Mouse (Mus musculus): Measurements from ENCODE around the gene Cfl2. TPM values are rescaled to one million over a fixed set of nuclear protein-coding genes. Genes with fewer than 3 reads are reported as not detected.
"Not testable (repeated sequence)": the region's sequence is repeated elsewhere in the genome, so short reads cannot be mapped to it uniquely, and the experiment has no call there.

Gene Cfl2
- 100 to 1,000 TPM; 625 to 714 TPM for total RNA-seq (2021)
- long read RNA-seq, experiment 1, transcript Cfl2-206 (4 exons, 2,726 nt): minor isoform, 6 of 642 reads
- long read RNA-seq, experiment 1, transcript Cfl2-201 (4 exons, 2,940 nt): major isoform, 501 of 642 reads
- long read RNA-seq, experiment 1, transcript Cfl2-203 (4 exons, 1,128 nt): minor isoform, 45 of 642 reads
- long read RNA-seq, experiment 1, partial matches to known transcripts: 10 of 642 reads
- long read RNA-seq, experiment 1, other reads (novel, unspliced or antisense): 77 of 642 reads
- long read RNA-seq, experiment 2, transcript Cfl2-203 (4 exons, 1,128 nt): minor isoform, 39 of 779 reads
- long read RNA-seq, experiment 2, transcript Cfl2-201 (4 exons, 2,940 nt): major isoform, 633 of 779 reads
- long read RNA-seq, experiment 2, transcript Cfl2-206 (4 exons, 2,726 nt): minor isoform, 9 of 779 reads
- long read RNA-seq, experiment 2, partial matches to known transcripts: 10 of 779 reads
- long read RNA-seq, experiment 2, other reads (novel, unspliced or antisense): 85 of 779 reads

DNA sequence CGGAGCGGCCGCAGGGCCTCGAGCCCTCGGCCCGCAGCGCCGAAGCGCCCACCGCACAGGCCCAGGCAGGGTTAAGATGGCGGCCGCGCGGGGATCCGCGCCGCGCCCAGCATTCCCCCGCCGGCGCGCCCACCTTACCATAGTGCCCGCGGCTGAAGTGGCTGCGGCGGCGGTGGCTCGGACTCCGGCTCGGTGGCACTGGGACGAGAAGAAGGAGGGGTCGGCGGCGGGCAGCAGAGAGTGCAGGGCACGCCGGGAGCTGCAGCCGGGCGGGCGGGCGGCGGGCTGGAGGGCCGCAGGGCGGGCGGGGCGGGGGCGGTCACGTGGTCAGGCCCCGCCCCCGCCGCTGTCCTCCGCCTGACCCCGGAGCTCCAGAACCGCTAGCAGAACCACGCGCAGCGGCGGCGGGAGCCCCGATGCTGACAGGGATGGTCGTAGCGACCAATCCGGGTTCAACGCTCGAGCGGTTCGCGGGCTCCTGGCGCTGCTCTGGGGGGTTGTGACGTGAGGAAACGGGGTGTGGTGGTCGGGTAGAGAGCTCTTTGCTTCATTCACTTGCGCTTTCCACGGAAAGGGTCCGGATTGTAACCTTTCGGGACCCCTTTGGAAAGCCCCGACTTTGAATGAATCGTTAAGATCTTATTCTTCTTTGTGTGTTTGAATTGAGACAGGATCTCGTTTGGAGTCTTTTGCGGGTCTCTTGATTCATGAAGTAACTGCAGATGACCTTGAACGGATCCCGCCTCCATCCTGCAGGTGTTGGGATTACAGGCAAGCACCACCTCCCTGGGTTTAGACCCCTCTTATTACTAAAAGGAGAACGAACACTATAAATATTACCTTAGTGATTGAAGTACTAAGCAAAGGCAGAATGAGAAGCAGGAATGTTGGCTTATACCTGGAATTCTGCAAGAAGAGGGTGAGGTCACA is at the start of gene Cfl2:
Gene Cfl2 (minus strand): TSS at position 272 of the 930 bp plus-strand sequence.
- peak; percentile 91 for DNase-seq
- intact Hi-C loops (cut with DNase I; ENCODE audit: low total_unique reads): no loop called here

DNA sequence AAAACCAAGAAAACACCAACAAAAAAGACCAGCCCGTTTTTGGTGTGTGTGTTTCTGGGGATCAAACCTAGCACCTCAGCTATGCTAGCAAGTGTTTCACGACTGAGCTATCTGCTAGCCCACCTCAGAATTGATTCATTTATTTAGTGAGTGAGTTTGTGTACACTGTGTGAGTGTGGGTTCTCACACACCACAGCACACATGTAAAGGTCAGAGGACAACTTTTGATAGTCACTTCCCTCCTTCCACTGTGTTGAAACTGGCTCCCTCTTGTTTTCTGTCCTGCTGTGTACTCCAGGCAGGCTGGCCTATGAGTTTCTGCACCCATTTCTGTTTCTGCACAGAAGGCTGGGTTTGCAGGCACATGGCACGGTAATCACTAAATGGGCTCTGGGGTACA is 47.7 kb upstream of the Cfl2 start:
- intact Hi-C loops (cut with DNase I; ENCODE audit: low total_unique reads): no loop called here
- DNase-seq: no peak

DNA sequence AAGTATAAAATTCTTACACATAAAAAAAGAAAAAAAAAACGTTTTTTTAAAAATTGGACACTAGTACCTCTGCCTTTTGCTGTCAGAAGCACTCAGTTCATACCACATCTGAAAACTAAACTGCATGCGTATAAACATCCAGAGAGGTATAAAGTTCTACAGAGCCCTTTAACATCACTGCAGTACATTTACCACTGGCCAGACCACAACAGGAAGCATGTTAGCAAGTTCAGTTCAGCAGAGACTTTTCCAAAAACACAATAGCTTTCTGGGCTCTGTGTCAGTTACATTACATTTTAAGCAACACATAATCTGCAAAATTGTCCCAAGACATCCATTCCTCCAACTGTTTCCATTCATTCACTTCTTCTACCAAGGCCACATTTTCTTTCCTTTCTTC is 29.9 kb upstream of the Cfl2 start:
- DNase-seq; intact Hi-C loops (cut with DNase I; ENCODE audit: low total_unique reads): not testable (repeated sequence)

DNA sequence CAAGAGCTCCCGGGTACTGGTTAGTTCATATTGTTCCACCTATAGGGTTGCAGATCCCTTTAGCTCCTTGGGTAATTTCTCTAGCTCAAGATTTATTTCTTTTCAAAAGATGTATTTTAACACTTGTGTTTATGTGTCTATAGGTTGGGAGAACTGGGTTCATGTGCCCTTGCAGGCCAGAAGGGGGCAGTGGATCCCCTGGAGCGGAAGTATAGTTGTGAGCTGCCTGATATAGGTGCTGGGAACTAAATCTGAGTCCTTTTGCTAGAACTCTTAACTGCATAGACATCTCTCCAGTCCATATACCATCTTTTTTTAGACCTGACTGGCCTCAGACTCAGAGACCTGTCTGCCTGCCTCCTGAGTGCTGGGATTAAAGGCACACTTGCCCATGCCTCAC is 27.7 kb upstream of the Cfl2 start:
- no peak for DNase-seq
- intact Hi-C loops (cut with DNase I; ENCODE audit: low total_unique reads): no loop called here

DNA sequence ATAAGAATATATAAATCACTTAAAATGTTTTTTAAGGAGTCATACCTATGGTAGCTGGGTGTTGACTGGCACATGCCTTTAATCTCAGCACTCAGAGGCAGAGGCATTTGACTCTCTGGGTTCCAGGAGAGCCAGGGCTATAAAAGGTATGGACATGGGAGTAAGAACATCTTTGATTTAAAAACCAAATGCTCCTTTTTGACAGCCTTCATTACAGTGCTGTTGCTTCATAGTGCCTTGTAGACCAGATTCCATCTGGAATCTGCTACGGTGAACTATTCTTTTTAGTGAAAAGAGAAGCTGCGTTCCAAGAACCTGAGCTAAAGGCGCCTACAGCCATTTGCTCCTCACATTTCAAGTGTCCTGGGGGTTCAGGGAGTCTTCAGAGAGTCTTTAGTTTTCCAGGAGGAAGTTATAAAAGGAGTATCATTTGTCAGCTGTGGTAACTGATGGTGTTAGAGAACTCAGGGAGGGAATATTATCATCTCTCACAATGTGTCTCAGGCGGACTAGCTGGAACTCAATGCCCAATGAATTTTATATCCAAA is 25.0 kb upstream of the Cfl2 start:
- no peak for DNase-seq
- intact Hi-C loops (cut with DNase I; ENCODE audit: low total_unique reads): no loop called here

DNA sequence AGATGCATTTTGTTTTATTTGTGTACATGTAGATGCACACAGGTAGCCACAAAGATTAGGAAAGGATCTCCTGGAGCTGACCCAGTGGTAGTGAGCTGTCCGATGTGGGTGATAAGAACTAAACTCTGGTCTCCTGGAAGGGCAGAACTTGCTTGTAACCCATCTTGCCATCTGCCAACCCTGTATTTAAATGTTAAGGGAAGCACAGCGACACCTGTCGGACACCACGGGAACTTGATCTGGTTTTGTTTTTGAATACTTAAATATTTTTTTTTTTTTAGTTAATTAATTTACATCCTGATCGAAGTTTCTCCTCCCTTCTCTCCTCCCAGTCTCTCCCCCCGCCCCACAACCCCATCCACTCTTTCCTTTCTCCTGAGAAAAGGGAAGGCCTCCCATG is 17.0 kb upstream of the Cfl2 start:
- intact Hi-C loops (cut with DNase I; ENCODE audit: low total_unique reads): loop anchor here (5.0 kb wide), 1 partner anchor 52 kb away; no protein-coding TSS in a partner anchor

DNA sequence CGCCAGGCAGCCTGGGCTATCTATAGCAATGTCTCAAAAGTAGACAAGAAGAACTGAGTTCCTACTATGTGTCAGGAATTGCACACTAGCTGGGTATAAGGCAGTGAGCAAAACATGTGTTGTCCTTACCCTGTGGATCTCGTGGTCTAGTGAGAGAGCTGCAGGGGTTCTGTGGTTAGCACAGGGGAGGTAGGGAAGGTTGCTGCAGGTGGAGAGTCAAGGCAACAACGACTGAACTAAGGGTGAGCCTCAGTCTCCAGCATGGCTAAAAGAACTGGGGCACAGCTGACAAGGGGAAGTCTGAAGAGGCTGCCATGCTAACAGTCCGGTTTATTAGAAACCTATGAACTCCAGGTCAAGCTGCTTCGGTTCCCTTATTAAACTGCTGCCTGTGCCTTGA is 16.5 kb upstream of the Cfl2 start:
- intact Hi-C loops (cut with DNase I; ENCODE audit: low total_unique reads): no loop called here
- no peak for DNase-seq

More for the DNA sequence above, 17.0 kb upstream of the Cfl2 start:
- peak; percentile 61 for DNase-seq

DNA sequence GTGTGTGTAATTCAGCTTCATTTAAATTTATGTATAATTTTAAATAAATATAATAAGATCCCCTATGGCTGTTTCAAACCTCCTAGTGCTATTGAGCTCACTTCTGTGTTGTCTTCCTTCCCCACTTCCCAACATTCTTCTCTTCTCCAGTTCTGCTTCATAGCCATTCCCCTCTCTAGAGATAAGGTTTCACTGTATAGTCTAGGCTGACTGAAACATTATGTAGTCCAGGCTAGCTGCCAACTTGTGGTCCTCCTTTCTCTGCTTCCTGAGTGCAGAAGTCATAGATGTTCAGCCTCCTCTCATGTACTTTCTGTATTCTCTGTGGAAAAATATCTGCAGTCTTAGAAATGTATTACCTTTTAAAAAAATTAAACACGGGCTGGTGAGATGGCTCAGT is 15.2 kb upstream of the Cfl2 start:
- intact Hi-C loops (cut with DNase I; ENCODE audit: low total_unique reads): no loop called here

DNA sequence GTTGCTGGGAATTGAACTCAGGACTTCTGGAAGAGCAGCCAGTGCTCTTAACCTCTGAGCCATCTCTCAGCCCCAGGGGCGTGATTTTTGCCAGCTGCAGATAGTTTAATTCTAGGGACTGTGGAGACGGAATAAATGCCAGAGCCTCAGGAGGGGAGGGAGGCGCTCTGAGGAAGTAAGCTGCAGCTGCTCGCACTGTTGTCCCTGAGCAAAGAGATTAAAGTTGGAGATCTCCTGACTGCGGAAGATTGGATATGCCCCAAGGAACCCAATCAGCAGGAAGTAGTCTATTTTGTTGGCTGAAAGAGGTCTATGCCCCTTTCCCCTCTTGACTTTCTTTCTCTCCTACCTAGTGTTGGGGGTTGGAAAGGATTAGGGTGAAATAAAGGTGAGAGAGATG is 14.2 kb upstream of the Cfl2 start:
- DNase-seq: peak; percentile 12
- intact Hi-C loops (cut with DNase I; ENCODE audit: low total_unique reads): no loop called here

More for the DNA sequence above, 15.2 kb upstream of the Cfl2 start:
- no peak for DNase-seq

DNA sequence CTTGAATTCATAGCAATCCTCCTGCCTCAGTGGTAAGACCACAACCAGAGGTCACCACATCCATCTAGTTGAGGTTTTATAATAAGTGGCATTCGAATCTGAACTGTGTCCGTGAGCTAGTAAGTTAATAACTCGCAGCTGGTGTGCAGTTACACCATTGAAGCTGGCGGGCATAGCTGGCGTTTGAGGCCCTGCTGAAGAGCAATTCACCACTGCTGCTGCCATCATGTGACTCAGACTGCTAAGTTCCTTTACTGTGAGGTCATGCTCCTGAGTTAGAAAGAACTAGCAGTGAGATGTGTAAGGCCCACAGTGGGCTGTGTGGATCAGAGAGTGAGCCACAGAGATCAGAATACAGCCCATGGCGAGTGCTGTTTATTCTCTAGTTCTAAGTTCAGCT is 12.0 kb upstream of the Cfl2 start:
- DNase-seq: peak; percentile 52
- intact Hi-C loops (cut with DNase I; ENCODE audit: low total_unique reads): no loop called here

DNA sequence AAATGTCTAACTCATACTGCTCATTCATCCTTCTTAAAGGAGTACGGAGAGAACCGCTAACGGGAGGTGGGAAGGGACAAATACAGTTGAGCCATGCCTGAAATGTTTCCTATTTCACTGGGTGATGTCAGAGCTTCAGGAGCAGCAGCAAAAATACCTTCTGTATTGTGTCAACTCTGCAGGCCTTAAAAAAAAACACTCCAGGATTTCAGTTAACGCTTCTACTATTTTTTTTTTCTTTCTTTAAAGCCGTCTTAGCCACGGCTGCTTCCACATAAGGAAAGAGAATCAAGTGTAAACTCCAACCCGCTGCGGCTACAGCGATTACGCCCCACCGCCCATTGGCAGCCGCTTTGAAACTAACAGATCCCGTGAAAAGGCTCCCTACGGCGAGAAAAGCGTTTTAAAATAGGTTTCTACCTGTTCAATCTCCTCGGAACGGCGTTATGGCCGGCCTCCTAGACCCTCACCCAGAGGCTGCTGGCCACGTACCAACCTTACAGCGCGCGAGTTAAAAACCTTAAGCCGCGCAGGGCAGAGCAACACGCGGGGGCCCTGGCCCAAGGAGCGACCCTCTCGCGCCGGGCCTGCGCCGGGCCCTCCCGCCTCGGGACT is 579 bp downstream of the Cfl2 start:
- DNase-seq: peak; percentile 46
- intact Hi-C loops (cut with DNase I; ENCODE audit: low total_unique reads): no loop called here

DNA sequence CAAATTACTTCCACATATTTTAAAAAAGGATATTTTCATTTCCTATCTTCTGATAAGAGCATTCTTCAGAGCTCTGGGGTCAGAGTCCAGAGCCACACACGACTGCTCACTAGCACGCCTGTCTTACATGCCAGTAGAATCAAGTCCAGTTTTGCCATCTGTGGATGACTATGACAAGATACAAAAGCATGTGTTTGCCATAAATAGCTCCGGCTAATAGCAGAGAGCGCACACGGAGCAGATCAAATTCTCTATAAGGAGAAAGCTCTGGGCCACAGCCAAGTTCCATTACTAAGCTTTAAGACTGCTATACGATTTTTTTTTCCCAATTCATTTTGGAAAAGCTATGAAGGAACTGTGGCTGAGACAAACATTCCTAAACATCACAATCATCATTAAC is 3.1 kb downstream of the Cfl2 start:
- intact Hi-C loops (cut with DNase I; ENCODE audit: low total_unique reads): no loop called here
- DNase-seq: no peak

DNA sequence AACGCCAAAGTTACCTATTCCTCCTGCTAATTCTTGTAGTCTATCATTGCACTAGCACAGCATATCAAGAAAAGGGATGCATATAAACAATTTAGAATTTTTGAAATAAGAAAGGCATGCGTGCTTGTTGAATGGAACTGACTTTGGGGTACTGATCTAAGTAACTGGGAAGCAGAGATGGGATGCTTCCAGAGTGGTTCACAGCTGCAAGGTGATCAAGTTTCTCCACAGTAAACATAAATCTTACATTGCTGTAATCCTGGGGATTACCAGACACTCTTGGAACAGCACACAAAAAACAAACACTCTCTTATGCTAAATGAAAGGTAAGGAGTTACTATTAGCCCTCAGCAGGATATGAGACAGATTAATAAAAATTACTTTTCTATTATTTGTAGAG is 12.1 kb downstream of the Cfl2 start:
- DNase-seq: no peak
- intact Hi-C loops (cut with DNase I; ENCODE audit: low total_unique reads): no loop called here

DNA sequence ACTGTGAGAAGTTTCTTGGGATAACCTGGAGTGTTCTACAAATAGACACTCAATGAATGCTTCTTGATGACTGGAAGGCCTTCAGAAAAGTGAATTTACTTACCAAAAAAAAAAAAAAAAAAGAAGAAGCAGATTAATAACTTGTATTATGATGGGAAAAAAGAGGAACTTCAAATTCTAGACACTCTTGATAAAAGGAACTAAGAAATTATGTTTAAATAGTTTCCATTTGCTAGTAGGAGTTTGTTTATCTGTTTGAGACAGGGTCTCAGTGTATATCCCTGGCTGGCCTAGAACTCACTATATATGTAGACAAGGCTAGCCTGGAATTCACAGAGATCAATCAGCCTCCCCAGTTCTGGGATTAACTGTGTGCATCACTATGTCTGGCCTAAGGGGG is 18.3 kb downstream of the Cfl2 start:
- no peak for DNase-seq
- intact Hi-C loops (cut with DNase I; ENCODE audit: low total_unique reads): no loop called here

DNA sequence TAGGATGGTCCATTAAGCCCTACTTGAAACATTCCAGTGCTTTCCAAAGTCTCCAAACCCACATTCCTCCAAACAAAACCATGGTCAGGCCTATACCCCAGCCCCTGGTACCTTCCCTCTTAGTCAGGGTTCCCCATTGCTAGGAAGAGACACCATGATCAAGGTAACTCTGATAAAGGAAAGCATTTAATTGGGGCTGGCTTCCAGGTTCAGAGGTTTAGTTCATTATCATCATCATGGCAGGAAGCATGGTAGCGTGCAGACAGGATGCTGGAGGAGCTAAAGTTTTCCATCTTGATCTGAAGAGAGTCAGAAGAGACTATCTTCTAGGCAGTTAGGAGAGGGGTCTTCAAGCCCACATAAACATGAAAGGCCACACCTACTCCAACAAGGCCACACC is 21.1 kb downstream of the Cfl2 start:
- intact Hi-C loops (cut with DNase I; ENCODE audit: low total_unique reads): no loop called here
- DNase-seq: no peak

DNA sequence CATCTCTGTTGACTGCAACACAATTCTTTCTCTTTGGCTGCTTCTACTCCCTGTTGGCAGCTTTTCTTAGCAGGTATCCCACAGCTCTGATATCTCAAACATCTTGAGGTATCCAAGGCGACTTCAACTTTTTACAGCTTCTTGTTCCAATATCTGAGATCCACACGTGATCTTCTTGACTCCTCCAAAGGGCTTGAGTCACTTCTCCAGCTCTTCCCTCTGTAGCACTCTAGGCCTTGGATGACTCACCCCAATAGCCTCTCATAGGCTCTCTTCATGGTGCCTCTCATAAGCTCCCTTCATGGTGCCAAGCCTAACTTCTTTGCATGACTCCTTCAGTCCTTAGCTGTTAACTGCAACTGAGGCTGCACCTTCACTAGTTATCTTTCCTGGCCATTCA is 22.9 kb downstream of the Cfl2 start:
- intact Hi-C loops (cut with DNase I; ENCODE audit: low total_unique reads): no loop called here
- no peak for DNase-seq

DNA sequence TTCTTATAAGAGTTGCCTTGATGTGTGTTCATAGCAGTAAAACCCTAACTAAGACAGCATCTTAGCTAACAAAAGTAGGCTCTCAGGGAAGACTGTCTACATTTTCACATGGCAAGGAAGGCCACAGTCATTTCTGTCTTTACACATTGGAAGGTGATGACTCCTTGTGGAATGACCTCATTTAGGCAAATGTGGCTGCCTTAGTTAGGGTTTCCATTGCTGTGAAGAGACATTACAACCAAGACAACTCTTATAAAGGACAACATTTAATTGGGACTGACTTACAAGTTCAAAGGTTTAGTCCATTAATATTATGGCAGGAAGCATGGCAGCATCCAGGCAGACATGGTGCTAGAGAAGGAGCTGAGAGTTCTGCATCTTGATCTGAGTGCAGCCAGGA is 23.7 kb downstream of the Cfl2 start:
- intact Hi-C loops (cut with DNase I; ENCODE audit: low total_unique reads): no loop called here

DNA sequence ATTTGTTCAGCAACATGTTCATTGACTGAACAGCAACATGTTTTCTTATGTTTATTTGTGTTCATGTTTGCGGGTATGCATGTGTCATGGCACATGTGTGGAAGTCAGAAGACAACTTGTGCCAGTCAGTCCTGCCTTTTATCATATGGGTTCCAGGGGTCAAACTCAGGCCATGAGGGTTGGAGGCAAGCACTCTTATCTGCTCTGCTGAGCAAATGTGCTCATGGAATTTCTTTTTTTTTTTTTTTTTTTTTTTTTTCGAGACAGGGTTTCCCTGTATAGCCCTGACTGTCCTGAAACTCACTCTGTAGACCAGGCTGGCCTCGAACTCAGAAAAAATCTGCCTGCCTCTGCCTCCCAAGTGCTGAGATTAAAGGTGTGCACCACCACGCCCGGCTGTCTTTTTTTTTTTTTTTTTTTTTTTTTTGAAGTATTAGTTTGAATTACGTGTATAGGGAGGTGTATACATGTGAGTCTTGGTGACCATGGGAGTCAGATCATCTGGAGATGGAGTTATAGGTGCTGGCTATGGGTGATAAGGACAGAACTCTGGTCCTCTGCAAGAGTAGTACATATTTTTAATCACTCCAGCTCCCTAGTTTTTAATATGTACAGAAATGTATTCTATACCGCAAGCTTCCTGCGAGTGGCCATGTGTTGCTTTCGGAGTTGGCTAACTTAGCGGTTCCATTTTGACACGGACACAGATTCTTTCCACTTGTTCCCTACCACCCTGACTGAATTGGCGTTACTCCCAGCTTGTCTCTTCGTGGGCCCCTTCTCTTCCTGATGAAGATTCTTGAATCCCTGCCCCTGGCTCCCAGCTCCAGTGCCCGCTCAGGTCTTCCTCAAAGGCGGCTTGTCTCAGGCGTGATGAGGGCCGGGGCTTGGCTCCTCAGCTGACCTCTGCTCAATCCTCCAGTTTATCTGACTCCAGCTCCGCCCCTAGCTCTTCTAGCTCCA is 26.8 kb downstream of the Cfl2 start:
- DNase-seq: peak; percentile 20
- intact Hi-C loops (cut with DNase I; ENCODE audit: low total_unique reads): no loop called here

More for the DNA sequence above, 23.7 kb downstream of the Cfl2 start:
- DNase-seq: no peak
